20 mouse cellular contexts compared by ENCODE assay signal in genomic region chr1:82975750-82976149, GRCm38 (mm10). TPM values are rescaled to one million over a fixed set of nuclear protein-coding genes. Genes with fewer than 3 reads are reported as not detected.
DNase-seq lines count a peak whose midpoint lies in the region; ATAC-seq and TF ChIP-seq lines count a peak whose summit lies in the region.
"Had no signal": no experiment of that assay in that cellular context is flagged by ENCODE, and none has a peak within 500 bp of the region (broad histone marks: within the 10 kb centered on the region; RNA-seq: fewer than 3 reads in every experiment).

No protein-coding gene starts in this region.

- peak; percentile 25 for DNase-seq in kidney, postnatal 10 days
- no peak for DNase-seq in kidney, adult 11 months
- peak; percentile 18 for DNase-seq in thymus, postnatal 4 days
- no peak for DNase-seq in thymus, adult 2 months
- no peak for DNase-seq in left cerebral cortex, postnatal 25 days (ENCODE audit: low spot score in 2 of 2)
- no peak for DNase-seq in heart, embryonic 10.5 days (ENCODE audit: low spot score)
- DNase-seq: cerebellum, adult 9-10 months; gastrocnemius, postnatal 10 days; heart, adult 2 months; liver had no signal

- peaks cover 8% of the 10 kb centered on the region for H3K4me1 ChIP-seq in thymus, adult 2 months (replicated peaks; ENCODE audit: control insufficient read depth, insufficient read depth, low read length)
- no peaks in the 10 kb centered on the region for H3K4me1 ChIP-seq in forebrain, embryonic 15.5 days
- H3K4me1 ChIP-seq in heart, embryonic 10.5 days: peaks cover 35% of the 10 kb centered on the region
- H3K4me1 ChIP-seq: hindbrain, embryonic 12.5 days had no signal

- H3K9me3 ChIP-seq in forebrain, embryonic 15.5 days: no peaks in the 10 kb centered on the region
- no peaks in the 10 kb centered on the region for H3K9me3 ChIP-seq in heart, embryonic 10.5 days
- H3K9me3 ChIP-seq: hindbrain, embryonic 12.5 days; lung, embryonic 15.5 days; midbrain, embryonic 10.5 days had no signal

- no peak overlapping the region for H3K9ac ChIP-seq in forebrain, embryonic 15.5 days (replicated peaks)
- H3K9ac ChIP-seq: hindbrain, embryonic 12.5 days; lung, embryonic 15.5 days had no signal

- peak; percentile 63 for ATAC-seq in inflammation-experienced regulatory T-cells, adult 6 months
- no peak for ATAC-seq in forebrain, embryonic 15.5 days (replicated peaks)
- ATAC-seq: forebrain, embryonic 16.5 days had no signal

- no peak overlapping the region for H3K4me3 ChIP-seq in thymus, adult 2 months (ENCODE audit: control insufficient read depth, insufficient read depth, low read length)
- no peak overlapping the region for H3K4me3 ChIP-seq in forebrain, embryonic 15.5 days
- H3K4me3 ChIP-seq in heart, embryonic 10.5 days: no peak overlapping the region
- H3K4me3 ChIP-seq: heart, adult 2 months; hindbrain, embryonic 12.5 days; lung, embryonic 15.5 days; midbrain, embryonic 10.5 days had no signal

- TF ChIP-seq POLR2A in thymus, adult 2 months (IDR thresholded peaks at IDR 0.05; ENCODE audit: control insufficient read depth, extremely low read depth, insufficient read depth, low read length, poor library complexity): no peak

- WGBS in thymus, adult 2 months: 53% methylated on average over 5 of the region's 5 CpGs
- 86% methylated on average over 5 of the region's 5 CpGs for WGBS in forebrain, embryonic 15.5 days
- 59% methylated on average over 5 of the region's 5 CpGs for WGBS in heart, embryonic 10.5 days

- H3K27me3 ChIP-seq in thymus, adult 2 months (ENCODE audit: control insufficient read depth, insufficient read depth, low read length): no peaks in the 10 kb centered on the region
- no peaks in the 10 kb centered on the region for H3K27me3 ChIP-seq in forebrain, embryonic 15.5 days
- H3K27me3 ChIP-seq in heart, embryonic 10.5 days (ENCODE audit: insufficient read depth, poor library complexity, severe bottlenecking): no peaks in the 10 kb centered on the region
- H3K27me3 ChIP-seq: hindbrain, embryonic 12.5 days; lung, embryonic 15.5 days had no signal

- TF ChIP-seq CTCF in thymus, adult 2 months (IDR thresholded peaks at IDR 0.05; ENCODE audit: borderline replicate concordance, control insufficient read depth, extremely low read depth, insufficient read depth, low read length, poor library complexity): no peak

- H3K27ac ChIP-seq in thymus, adult 2 months (ENCODE audit: control insufficient read depth, insufficient read depth, low read length): no peak overlapping the region
- no peak overlapping the region for H3K27ac ChIP-seq in forebrain, embryonic 15.5 days (replicated peaks)
- H3K27ac ChIP-seq in heart, embryonic 10.5 days: no peak overlapping the region
- H3K27ac ChIP-seq: heart, adult 2 months; hindbrain, embryonic 12.5 days; midbrain, embryonic 10.5 days had no signal

- intact Hi-C loops in left cerebral cortex, postnatal 25 days (cut with DNase I): no loop called here

- H3K36me3 ChIP-seq in thymus, adult 2 months (ENCODE audit: control insufficient read depth, insufficient read depth, low read length): no peaks in the 10 kb centered on the region
- H3K36me3 ChIP-seq in forebrain, embryonic 15.5 days: no peaks in the 10 kb centered on the region
- H3K36me3 ChIP-seq in heart, embryonic 10.5 days: no peaks in the 10 kb centered on the region
- H3K36me3 ChIP-seq: hindbrain, embryonic 12.5 days; lung, embryonic 15.5 days; midbrain, embryonic 10.5 days had no signal

- no peak overlapping the region for H3K4me2 ChIP-seq in forebrain, embryonic 15.5 days (replicated peaks)
- H3K4me2 ChIP-seq: hindbrain, embryonic 12.5 days; lung, embryonic 15.5 days had no signal

RNA-seq across cellular contexts. Expression of gene Gm47955, which starts 15.7 kb away (rescaled TPM):
- polyA plus RNA-seq in thymus, adult 2 months (2012; rRNA removed): not detected in 2 replicates
- not detected for polyA plus RNA-seq in inflammation-experienced regulatory T-cells, adult 6 months (2017; shearing (Covaris generic))
- polyA plus RNA-seq in forebrain, embryonic 15.5 days (2015; fragmentation: Nextera tagmentation; extraction: Ambion mirVana): not detected in 2 replicates
- not detected for total RNA-seq in left cerebral cortex, postnatal 25 days (2021)
- not detected in 2 replicates for polyA plus RNA-seq in heart, embryonic 10.5 days (2016; fragmentation: Nextera tagmentation; extraction: Ambion mirVana)
- total RNA-seq: gastrocnemius, postnatal 10 days; heart, adult 2 months; layer of hippocampus, postnatal 14 days; left cerebral cortex, postnatal 14 days had no signal
- polyA plus RNA-seq: forebrain, embryonic 16.5 days; heart, adult 2 months; heart, postnatal 0 days; hindbrain, embryonic 12.5 days; lung, embryonic 15.5 days; midbrain, embryonic 10.5 days; testis, adult 2 months had no signal

RNA-seq across cellular contexts. Expression of gene Gm7544, which starts 19.9 kb away (rescaled TPM):
- not detected in 2 replicates for polyA plus RNA-seq in thymus, adult 2 months (2012; rRNA removed)
- polyA plus RNA-seq in inflammation-experienced regulatory T-cells, adult 6 months (2017; shearing (Covaris generic)): not detected
- polyA plus RNA-seq in forebrain, embryonic 15.5 days (2015; fragmentation: Nextera tagmentation; extraction: Ambion mirVana): not detected in 2 replicates
- not detected for total RNA-seq in left cerebral cortex, postnatal 25 days (2021)
- not detected in 2 replicates for polyA plus RNA-seq in heart, embryonic 10.5 days (2016; fragmentation: Nextera tagmentation; extraction: Ambion mirVana)
- total RNA-seq: gastrocnemius, postnatal 10 days; heart, adult 2 months; layer of hippocampus, postnatal 14 days; left cerebral cortex, postnatal 14 days had no signal
- polyA plus RNA-seq: forebrain, embryonic 16.5 days; heart, adult 2 months; heart, postnatal 0 days; hindbrain, embryonic 12.5 days; lung, embryonic 15.5 days; midbrain, embryonic 10.5 days; testis, adult 2 months had no signal

RNA-seq across cellular contexts. Expression of gene Gm47959, which starts 24.6 kb away (rescaled TPM):
- not detected in 2 replicates for polyA plus RNA-seq in thymus, adult 2 months (2012; rRNA removed)
- polyA plus RNA-seq in inflammation-experienced regulatory T-cells, adult 6 months (2017; shearing (Covaris generic)): not detected
- polyA plus RNA-seq in forebrain, embryonic 15.5 days (2015; fragmentation: Nextera tagmentation; extraction: Ambion mirVana): not detected in 2 replicates
- total RNA-seq in left cerebral cortex, postnatal 25 days (2021): not detected
- polyA plus RNA-seq in heart, embryonic 10.5 days (2016; fragmentation: Nextera tagmentation; extraction: Ambion mirVana): not detected in 2 replicates
- total RNA-seq: gastrocnemius, postnatal 10 days; heart, adult 2 months; layer of hippocampus, postnatal 14 days; left cerebral cortex, postnatal 14 days had no signal
- polyA plus RNA-seq: forebrain, embryonic 16.5 days; heart, adult 2 months; heart, postnatal 0 days; hindbrain, embryonic 12.5 days; lung, embryonic 15.5 days; midbrain, embryonic 10.5 days; testis, adult 2 months had no signal

RNA-seq across cellular contexts. Expression of gene A030003K21Rik, which starts 32.6 kb away (rescaled TPM):
- polyA plus RNA-seq in thymus, adult 2 months (2012; rRNA removed): not detected in 2 replicates
- not detected for polyA plus RNA-seq in inflammation-experienced regulatory T-cells, adult 6 months (2017; shearing (Covaris generic))
- not detected in 2 replicates for polyA plus RNA-seq in forebrain, embryonic 15.5 days (2015; fragmentation: Nextera tagmentation; extraction: Ambion mirVana)
- total RNA-seq in left cerebral cortex, postnatal 25 days (2021): not detected
- not detected in 2 replicates for polyA plus RNA-seq in heart, embryonic 10.5 days (2016; fragmentation: Nextera tagmentation; extraction: Ambion mirVana)
- total RNA-seq: gastrocnemius, postnatal 10 days; heart, adult 2 months; layer of hippocampus, postnatal 14 days; left cerebral cortex, postnatal 14 days had no signal
- polyA plus RNA-seq: forebrain, embryonic 16.5 days; heart, adult 2 months; heart, postnatal 0 days; hindbrain, embryonic 12.5 days; lung, embryonic 15.5 days; midbrain, embryonic 10.5 days; testis, adult 2 months had no signal

RNA-seq across cellular contexts. Expression of gene Gm6217, which starts 44.6 kb away (rescaled TPM):
- polyA plus RNA-seq in thymus, adult 2 months (2012; rRNA removed): not detected in 2 replicates
- polyA plus RNA-seq in inflammation-experienced regulatory T-cells, adult 6 months (2017; shearing (Covaris generic)): not detected
- polyA plus RNA-seq in forebrain, embryonic 15.5 days (2015; fragmentation: Nextera tagmentation; extraction: Ambion mirVana): not detected in 2 replicates
- not detected for total RNA-seq in left cerebral cortex, postnatal 25 days (2021)
- not detected in 2 replicates for polyA plus RNA-seq in heart, embryonic 10.5 days (2016; fragmentation: Nextera tagmentation; extraction: Ambion mirVana)
- total RNA-seq: gastrocnemius, postnatal 10 days; heart, adult 2 months; layer of hippocampus, postnatal 14 days; left cerebral cortex, postnatal 14 days had no signal
- polyA plus RNA-seq: forebrain, embryonic 16.5 days; heart, adult 2 months; heart, postnatal 0 days; hindbrain, embryonic 12.5 days; lung, embryonic 15.5 days; midbrain, embryonic 10.5 days; testis, adult 2 months had no signal

Comparison
In these comparisons a context has a peak if more than half of its experiments do, and no peak if none do; other contexts are left out.
1. DNase-seq: peak in kidney, postnatal 10 days (single experiment) and thymus, postnatal 4 days (single experiment); none in kidney, adult 11 months (single experiment), thymus, adult 2 months (single experiment), left cerebral cortex, postnatal 25 days (0 of 2) and heart, embryonic 10.5 days (single experiment).